Mouse (Mus musculus) G1E-ER4 (cell line): ENCODE measurements around the gene Tysnd1. TPM values are rescaled to one million over a fixed set of nuclear protein-coding genes. Genes with fewer than 3 reads are reported as not detected.

Experiments used
- GATA1 ChIP-seq: IDR thresholded peaks from one replicate; pipeline ENCODE4 v1.8.0; 2012; ENCODE audit warnings: low read length, inconsistent platforms
- polyA plus RNA-seq: library from polyadenylated mRNA; stranded (reverse); fragments of >175 nt; gene quantifications from 2 replicates; pipeline ENCODE4 v1.2.3, GENCODE M21; 2012

The Tysnd1 gene
- 112 and 127 TPM in 2 replicates for polyA plus RNA-seq

- TF ChIP-seq GATA1, result no peak
Measured at GRCm38 (mm10) chr10:61694870-61695670, at the start of gene Tysnd1. TSS of gene Tysnd1 (plus strand) at chr10:61695514.

- no peak for TF ChIP-seq GATA1
Measured at GRCm38 (mm10) chr10:61646557-61646956, 48.8 kb upstream of the Tysnd1 start.

- no peak for TF ChIP-seq GATA1
Measured at GRCm38 (mm10) chr10:61647790-61648736, 47.3 kb upstream of the Tysnd1 start, which contains the start of gene Ppa1. TSS of gene Ppa1 (plus strand) at chr10:61648552.

GRCm38 (mm10) chr10:61648737-61649645, 46.3 kb upstream of the Tysnd1 start:
- no peak for TF ChIP-seq GATA1

- TF ChIP-seq GATA1, result no peak
Measured at GRCm38 (mm10) chr10:61654105-61654504, 41.2 kb upstream of the Tysnd1 start.

- no peak for TF ChIP-seq GATA1
Measured at GRCm38 (mm10) chr10:61654691-61655090, 40.6 kb upstream of the Tysnd1 start.

GRCm38 (mm10) chr10:61655188-61655587, 40.1 kb upstream of the Tysnd1 start:
- TF ChIP-seq GATA1, result no peak

- TF ChIP-seq GATA1, result no peak
Measured at GRCm38 (mm10) chr10:61656928-61657882, 38.1 kb upstream of the Tysnd1 start.

GRCm38 (mm10) chr10:61657985-61658384, 37.3 kb upstream of the Tysnd1 start:
- TF ChIP-seq GATA1, result no peak

- no peak for TF ChIP-seq GATA1
Measured at GRCm38 (mm10) chr10:61661887-61662286, 33.4 kb upstream of the Tysnd1 start.

- no peak for TF ChIP-seq GATA1
Measured at GRCm38 (mm10) chr10:61662391-61662988, 32.8 kb upstream of the Tysnd1 start.

- no peak for TF ChIP-seq GATA1
Measured at GRCm38 (mm10) chr10:61665111-61665510, 30.2 kb upstream of the Tysnd1 start.

- TF ChIP-seq GATA1, result no peak
Measured at GRCm38 (mm10) chr10:61665651-61666050, 29.7 kb upstream of the Tysnd1 start.

GRCm38 (mm10) chr10:61669289-61669688, 26.0 kb upstream of the Tysnd1 start:
- no peak for TF ChIP-seq GATA1
